Mouse (Mus musculus) forebrain, embryonic 14.5 days (tissue): Measurements from ENCODE around the gene Bin2. TPM values are rescaled to one million over a fixed set of nuclear protein-coding genes. Genes with fewer than 3 reads are reported as not detected.

ENCODE experiments used
- ATAC-seq: fragments of 200-750 bp; cut with Nextera tagmentation; 2 replicates; pipeline ENCODE4 v1.8.0; 2017; ENCODE audit warnings: mild to moderate bottlenecking, moderate library complexity
- DNase-seq: peaks from one replicate; pipeline ENCODE4 v3.0.0-alpha.2; 2015; ENCODE audit warnings: low spot score
- H3K27ac ChIP-seq: fragments of 300-500 bp; sonication (generic); 2 replicates; pipeline ENCODE4 v1.5.1; 2014; ENCODE audit warnings: low read depth, mild to moderate bottlenecking, control low read depth, low read length, moderate library complexity
- H3K27me3 ChIP-seq: fragments of 300-500 bp; sonication (generic); replicated peaks from 2 replicates; pipeline ENCODE4 v1.6.1; 2014; ENCODE audit warnings: low read length, control low read depth, mixed read lengths; ENCODE audit not compliant: control insufficient read depth, insufficient read depth
- H3K36me3 ChIP-seq: fragments of 300-500 bp; sonication (generic); 2 replicates; pipeline ENCODE4 v1.6.1; 2014; ENCODE audit warnings: low read length, control low read depth; ENCODE audit not compliant: control insufficient read depth, insufficient read depth
- H3K4me1 ChIP-seq: fragments of 300-500 bp; sonication (generic); 2 replicates; pipeline ENCODE4 v1.6.1; 2014; ENCODE audit warnings: antibody characterized with exemption, low read length, control low read depth; ENCODE audit not compliant: control insufficient read depth, insufficient read depth
- H3K4me2 ChIP-seq: fragments of 300-500 bp; sonication (generic); 2 replicates; pipeline ENCODE4 v1.6.1; 2014; ENCODE audit warnings: mild to moderate bottlenecking, control low read depth, low read length
- H3K4me3 ChIP-seq: fragments of 300-500 bp; sonication (generic); 2 replicates; pipeline ENCODE4 v1.5.1; 2014; ENCODE audit warnings: low read depth, low read length, control low read depth
- H3K9ac ChIP-seq: fragments of 300-500 bp; sonication (generic); 2 replicates; pipeline ENCODE4 v1.6.1; 2014; ENCODE audit warnings: mild to moderate bottlenecking, low read length, control low read depth, moderate library complexity
- H3K9me3 ChIP-seq: fragments of 300-500 bp; sonication (generic); replicated peaks from 2 replicates; pipeline ENCODE4 v1.6.1; 2016; ENCODE audit warnings: low read length, control low read depth, mixed read lengths; ENCODE audit not compliant: control insufficient read depth
- WGBS: fragments of 180-500 bp; shearing (Covaris S2); extraction: QIAGEN DNeasy Blood & Tissue Kit; methylation state at CpG from one replicate; pipeline ENCODE4 v1.1.7; 2014; 5-methylcytosine and 5-hydroxymethylcytosine counted together
- polyA plus RNA-seq: library from polyadenylated mRNA; unstranded; fragments of >200 nt; fragmentation: Nextera tagmentation; extraction: Ambion mirVana; gene quantifications from 2 replicates; pipeline ENCODE4 v1.2.1, GENCODE M21; 2014

Bin2 gene
- polyA plus RNA-seq, 1 experiment from 2014 or later: 0.18 TPM

- no peaks in the 10 kb centered on the region for H3K27me3 ChIP-seq
- no peak for DNase-seq
- H3K9ac ChIP-seq: no peak overlapping the region
- H3K4me2 ChIP-seq: no peak overlapping the region
- no peak for ATAC-seq
- no peaks in the 10 kb centered on the region for H3K9me3 ChIP-seq
- no peak overlapping the region for H3K27ac ChIP-seq
- no peaks in the 10 kb centered on the region for H3K4me1 ChIP-seq
- H3K4me3 ChIP-seq: no peak overlapping the region
- WGBS: 90% methylated on average over 9 of the region's 9 CpGs
- no peaks in the 10 kb centered on the region for H3K36me3 ChIP-seq
These were observed 17.7 kb downstream of the Bin2 start for GRCm38 (mm10) chr15:100651610-100652009.

- Histone ChIP-seq H3K36me3 (no peaks in the 10 kb centered on the region), H3K4me2 (no peak overlapping the region), H3K27me3 (no peaks in the 10 kb centered on the region), H3K4me1 (no peaks in the 10 kb centered on the region), H3K9ac (no peak overlapping the region), H3K27ac (no peak overlapping the region), H3K4me3 (no peak overlapping the region), H3K9me3 (no peaks in the 10 kb centered on the region)
- 87% methylated on average over 10 of the region's 10 CpGs for WGBS
- ATAC-seq: no peak
- DNase-seq: no peak
These were observed 19.2 kb downstream of the Bin2 start for GRCm38 (mm10) chr15:100650111-100650510.

DNA sequence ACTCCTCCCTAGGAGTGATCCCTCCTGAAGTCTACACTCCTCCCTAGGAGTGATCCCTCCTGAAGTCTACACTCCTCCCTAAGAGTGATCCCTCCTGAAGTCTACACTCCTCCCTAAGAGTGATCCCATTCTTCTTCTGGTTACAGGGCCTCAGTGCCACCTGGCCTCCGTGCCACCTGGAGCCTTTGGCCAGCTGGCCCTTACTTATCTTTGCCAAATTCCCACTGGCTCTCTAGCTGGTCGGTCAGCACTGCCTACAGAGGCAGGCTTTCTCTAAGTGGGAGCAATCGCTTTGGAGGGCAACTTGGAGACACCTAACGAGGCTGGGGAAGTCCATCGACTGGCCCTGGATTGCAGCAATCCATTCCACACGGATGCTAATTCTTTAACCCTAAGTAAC lies 23.2 kb downstream of the Bin2 start:
- 75% methylated on average over 6 of the region's 6 CpGs for WGBS
- Histone ChIP-seq H3K27me3 (no peaks in the 10 kb centered on the region), H3K9ac (no peak overlapping the region), H3K4me3 (no peak overlapping the region), H3K4me1 (no peaks in the 10 kb centered on the region), H3K36me3 (no peaks in the 10 kb centered on the region), H3K4me2 (no peak overlapping the region), H3K9me3 (no peaks in the 10 kb centered on the region), H3K27ac (no peak overlapping the region)
- ATAC-seq (no peak), DNase-seq (no peak)

DNA sequence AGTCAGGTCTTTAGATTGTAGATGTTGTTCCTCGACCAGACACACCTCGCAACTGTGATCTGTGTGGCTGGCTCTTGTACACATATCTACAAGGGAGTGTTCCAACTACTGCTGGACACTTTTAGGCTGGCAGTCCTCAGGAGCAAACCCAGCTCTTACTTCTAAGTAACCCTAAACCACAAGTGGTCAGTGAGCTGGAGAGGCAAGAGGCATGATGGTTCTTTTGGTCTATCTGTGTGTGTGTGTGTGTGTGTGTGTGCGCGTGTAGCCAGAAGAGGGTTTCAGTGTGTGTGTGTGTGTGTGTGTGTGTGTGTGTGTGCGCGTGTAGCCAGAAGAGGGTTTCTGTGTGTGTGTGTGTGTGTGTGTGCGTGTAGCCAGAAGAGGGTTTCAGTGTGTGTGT lies 26.9 kb downstream of the Bin2 start:
- no peak for ATAC-seq
- 88% methylated on average over 7 of the region's 7 CpGs for WGBS
- H3K4me1 ChIP-seq: no peaks in the 10 kb centered on the region
- DNase-seq: no peak
- H3K9me3 ChIP-seq: no peaks in the 10 kb centered on the region
- H3K36me3 ChIP-seq: no peaks in the 10 kb centered on the region
- H3K27ac ChIP-seq: no peak overlapping the region
- no peak overlapping the region for H3K4me3 ChIP-seq
- H3K9ac ChIP-seq: no peak overlapping the region
- H3K27me3 ChIP-seq: peaks cover 11% of the 10 kb centered on the region
- no peak overlapping the region for H3K4me2 ChIP-seq

DNA sequence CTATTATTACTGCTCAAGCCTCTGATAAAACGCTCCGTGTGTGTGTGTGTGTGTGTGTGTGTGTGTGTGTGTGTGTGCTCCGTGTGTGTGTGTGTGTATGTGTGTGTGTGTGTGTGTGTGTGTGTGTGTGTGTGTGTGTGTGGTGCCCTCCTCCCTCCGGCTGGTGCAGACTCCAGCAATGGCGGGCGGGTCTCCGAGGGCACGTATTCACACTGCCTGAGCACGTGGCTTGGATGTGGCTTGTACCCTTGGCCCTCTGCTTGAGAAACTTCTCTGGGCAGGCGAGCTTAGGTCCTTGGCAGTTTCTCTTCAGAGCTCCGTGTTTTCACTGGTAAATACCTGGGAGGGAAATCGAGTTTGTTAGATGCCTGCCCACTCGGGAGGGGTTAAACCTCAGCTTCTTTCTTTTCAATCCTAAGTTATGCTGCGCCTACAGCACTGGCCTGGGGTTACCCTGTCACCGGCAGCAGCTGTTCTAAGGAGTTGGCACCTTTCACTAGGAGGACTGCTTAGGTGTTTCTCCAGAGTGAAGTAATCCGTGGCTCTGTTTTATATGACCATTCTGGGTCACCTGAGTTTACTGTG lies 28.0 kb downstream of the Bin2 start:
- no peak for ATAC-seq

DNA sequence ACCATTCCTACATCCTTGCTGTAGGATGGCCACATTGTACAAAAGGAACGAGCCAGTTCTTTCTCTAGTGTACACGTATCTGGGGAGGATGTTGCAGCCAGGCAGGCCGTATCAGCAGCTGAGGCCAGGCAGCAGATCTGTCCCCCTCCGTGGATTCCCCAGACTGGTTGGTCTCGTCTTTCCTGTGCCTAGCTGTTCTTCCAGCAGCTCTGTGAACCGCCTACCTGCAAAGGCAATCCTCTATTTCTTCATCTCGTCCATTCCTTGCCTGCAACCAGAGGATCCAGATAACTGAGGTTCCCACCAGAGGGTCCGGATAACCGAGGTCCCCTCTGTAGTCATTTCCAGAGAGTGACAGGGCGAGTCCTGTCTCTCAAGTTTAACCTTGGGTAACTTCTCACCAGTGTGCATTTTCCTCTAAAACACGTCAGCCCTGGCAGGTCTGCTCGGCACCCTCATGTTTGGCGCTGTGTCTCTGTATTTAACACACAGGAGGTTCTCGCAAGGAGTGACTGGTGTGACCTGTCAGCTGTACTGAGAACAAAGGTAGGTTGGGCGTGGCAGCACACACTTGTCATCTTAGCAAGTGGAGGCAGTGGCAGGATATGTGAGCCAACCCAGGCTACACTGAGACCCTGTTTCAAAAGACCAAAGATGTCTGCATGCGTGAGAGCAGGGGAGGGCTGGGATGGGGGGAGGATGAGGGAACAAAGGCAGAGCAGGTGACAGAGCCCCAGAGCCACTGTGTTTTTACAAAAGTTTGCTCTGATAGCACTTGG lies 29.2 kb downstream of the Bin2 start:
- Histone ChIP-seq H3K4me3 (no peak overlapping the region), H3K27ac (no peak overlapping the region), H3K4me2 (no peak overlapping the region), H3K27me3 (peaks cover 33% of the 10 kb centered on the region), H3K9ac (no peak overlapping the region), H3K4me1 (peaks cover 8% of the 10 kb centered on the region), H3K9me3 (no peaks in the 10 kb centered on the region), H3K36me3 (no peaks in the 10 kb centered on the region)
- DNase-seq (no peak), ATAC-seq (no peak)
- 76% methylated on average over 16 of the region's 16 CpGs for WGBS

More for the DNA sequence above, 28.0 kb downstream of the Bin2 start:
- no peak overlapping the region for H3K27ac ChIP-seq
- H3K4me2 ChIP-seq: no peak overlapping the region
- no peak overlapping the region for H3K4me3 ChIP-seq
- H3K9ac ChIP-seq: no peak overlapping the region
- no peaks in the 10 kb centered on the region for H3K9me3 ChIP-seq
- DNase-seq: no peak
- peaks cover 8% of the 10 kb centered on the region for H3K4me1 ChIP-seq
- H3K36me3 ChIP-seq: no peaks in the 10 kb centered on the region
- 68% methylated on average over 15 of the region's 16 CpGs for WGBS
- H3K27me3 ChIP-seq: peaks cover 22% of the 10 kb centered on the region

DNA sequence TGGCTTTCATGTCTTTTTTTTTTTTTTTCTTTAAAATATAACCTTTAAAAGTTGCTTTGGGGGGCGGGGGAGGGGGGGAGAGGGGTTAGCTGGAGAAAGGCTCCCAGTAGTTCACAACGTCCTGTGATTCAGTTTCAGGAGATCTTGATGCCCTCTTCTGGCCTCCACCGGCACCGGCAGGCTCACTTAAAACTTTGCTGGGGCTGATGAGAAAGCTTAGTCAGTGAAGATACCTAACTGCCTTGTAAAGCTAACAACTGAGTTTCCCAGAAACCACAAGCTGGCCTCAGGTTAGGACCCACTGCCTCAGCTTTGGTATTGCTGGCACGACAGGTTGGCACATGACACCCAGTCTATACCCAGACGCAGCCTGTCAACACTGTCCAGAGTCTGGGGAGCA lies 31.7 kb downstream of the Bin2 start:
- no peaks in the 10 kb centered on the region for H3K9me3 ChIP-seq
- DNase-seq (no peak), ATAC-seq (no peak)
- H3K27ac ChIP-seq: no peak overlapping the region
- no peak overlapping the region for H3K9ac ChIP-seq
- 27% methylated on average over 6 of the region's 6 CpGs for WGBS
- no peaks in the 10 kb centered on the region for H3K36me3 ChIP-seq
- no peak overlapping the region for H3K4me3 ChIP-seq
- peaks cover 47% of the 10 kb centered on the region for H3K27me3 ChIP-seq
- no peak overlapping the region for H3K4me2 ChIP-seq
- peaks cover 8% of the 10 kb centered on the region for H3K4me1 ChIP-seq

DNA sequence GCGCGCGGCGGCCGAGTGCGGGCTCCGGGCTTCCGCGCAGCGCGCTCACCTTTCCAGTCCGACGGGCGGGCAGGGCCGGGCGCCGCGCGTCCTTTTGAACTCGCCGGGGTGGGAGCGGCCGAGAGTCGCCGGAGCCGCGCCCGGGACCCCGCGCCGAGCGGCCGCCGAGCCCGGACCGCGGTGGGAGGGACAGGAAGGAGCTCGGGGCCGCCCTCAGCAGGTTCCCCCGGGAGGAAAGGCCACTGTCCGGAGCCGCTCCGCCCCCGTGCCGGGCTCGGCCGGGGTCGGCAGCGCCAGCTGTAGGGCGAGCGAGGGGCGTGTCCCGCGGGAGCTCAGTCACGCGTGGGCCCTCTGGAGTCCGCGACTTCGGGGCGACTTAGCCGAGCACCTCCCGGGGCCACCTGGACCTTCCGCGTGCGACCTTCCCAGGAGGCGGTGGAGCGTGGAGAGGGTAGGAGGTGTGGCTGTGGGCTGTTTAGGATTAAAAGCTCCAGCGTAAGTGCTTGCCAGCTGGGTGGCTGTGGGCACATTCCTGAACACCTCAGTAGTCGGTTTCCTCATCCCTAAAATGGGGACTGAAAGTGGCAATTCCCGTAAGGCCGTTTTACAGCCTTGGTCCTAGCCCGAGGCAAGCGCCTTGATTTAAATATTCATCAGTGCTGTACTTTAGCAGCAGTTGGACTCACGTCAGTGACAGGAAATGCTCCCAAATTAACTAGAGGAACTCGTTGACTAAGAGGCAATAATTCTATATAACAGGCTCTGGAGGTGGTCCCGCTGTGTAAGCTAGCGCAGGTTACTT lies 32.5 kb downstream of the Bin2 start, which contains the start of gene Smagp:
TSS of gene Smagp (minus strand) at position 241 of the 802 bp plus-strand sequence.
- under 1% methylated on average over 72 of the region's 77 CpGs for WGBS

More for the DNA sequence above, 32.5 kb downstream of the Bin2 start, which contains the start of gene Smagp:
- no peaks in the 10 kb centered on the region for H3K9me3 ChIP-seq
- no peaks in the 10 kb centered on the region for H3K36me3 ChIP-seq
- H3K4me1 ChIP-seq: peaks cover 8% of the 10 kb centered on the region
- DNase-seq: no peak
- H3K9ac ChIP-seq: peak within 1 kb of the TSS; percentile 50
- no peak for ATAC-seq
- peaks cover 47% of the 10 kb centered on the region for H3K27me3 ChIP-seq
- H3K27ac ChIP-seq: no peak within 1 kb of the TSS
- peak within 1 kb of the TSS; percentile 63 for H3K4me2 ChIP-seq
- H3K4me3 ChIP-seq: peak within 1 kb of the TSS; percentile 36
